Mouse (Mus musculus): ENCODE results near the gene Sept8. TPM values are rescaled to one million over a fixed set of nuclear protein-coding genes. Genes with fewer than 3 reads are reported as not detected.

Sept8 gene
- polyA plus RNA-seq, 1 experiment from 2014 or later: 22.5 TPM

DNA sequence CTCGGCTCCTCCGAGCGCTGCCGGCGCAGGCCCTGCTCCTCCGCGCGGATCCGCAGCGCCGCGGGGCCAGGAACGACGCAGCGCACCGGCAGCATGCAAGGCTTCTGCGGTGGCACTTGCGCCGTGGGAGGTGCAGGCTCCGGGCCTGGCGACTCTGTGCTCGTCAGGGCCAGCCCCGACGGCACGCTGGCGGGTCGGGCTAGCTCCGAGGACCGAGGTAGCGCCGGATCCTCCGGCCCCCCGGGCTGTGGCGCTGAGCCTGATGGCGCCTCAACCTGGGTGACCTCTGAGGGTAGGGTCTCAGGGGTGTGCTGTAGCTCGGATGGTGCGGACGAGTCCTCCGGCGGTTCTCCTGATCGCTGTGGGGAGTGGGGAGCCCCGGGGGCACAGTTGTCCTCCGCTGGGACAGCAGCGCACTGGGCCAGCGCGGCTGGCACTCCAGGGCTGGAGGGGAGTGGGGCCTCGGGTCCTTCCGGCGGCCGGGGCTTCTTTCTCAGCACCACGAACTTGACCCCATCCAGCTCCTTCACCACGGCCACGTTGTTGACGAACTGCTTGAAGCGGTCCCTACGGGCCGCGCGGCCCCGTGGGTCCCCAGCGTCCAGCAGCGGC, 39.8 kb upstream of the Sept8 start:
- peak overlapping the region; percentile 69 for H3K4me2 ChIP-seq (ENCODE audit: low read depth, severe bottlenecking)
- H3K9me3 ChIP-seq (ENCODE audit: control insufficient read depth, low read length): peaks cover 3% of the 10 kb centered on the region; the same call in 1 of the 2 replicates
- ATAC-seq (ENCODE audit: insufficient number of reproducible peaks, low FRiP score, low TSS enrichment, low read depth) (no peak), DNase-seq (ENCODE audit: low spot score) (peak; percentile 59)
- no peak overlapping the region for H3K27ac ChIP-seq (replicated peaks; ENCODE audit: low read depth, low read length)
- H3K4me3 ChIP-seq (ENCODE audit: low read depth, low read length): peak overlapping the region; percentile 42
- peaks cover 43% of the 10 kb centered on the region for H3K27me3 ChIP-seq (ENCODE audit: control insufficient read depth, insufficient read depth, low read length)
- peaks cover 17% of the 10 kb centered on the region for H3K4me1 ChIP-seq (ENCODE audit: control insufficient read depth, insufficient read depth, low read length)
- 2% methylated on average over 62 of the region's 62 CpGs for WGBS
- peak overlapping the region; percentile 7; the same call in 1 of the 2 replicates for H3K9ac ChIP-seq (ENCODE audit: low read length)
- no peaks in the 10 kb centered on the region for H3K36me3 ChIP-seq (ENCODE audit: control insufficient read depth, insufficient read depth, low read length)

DNA sequence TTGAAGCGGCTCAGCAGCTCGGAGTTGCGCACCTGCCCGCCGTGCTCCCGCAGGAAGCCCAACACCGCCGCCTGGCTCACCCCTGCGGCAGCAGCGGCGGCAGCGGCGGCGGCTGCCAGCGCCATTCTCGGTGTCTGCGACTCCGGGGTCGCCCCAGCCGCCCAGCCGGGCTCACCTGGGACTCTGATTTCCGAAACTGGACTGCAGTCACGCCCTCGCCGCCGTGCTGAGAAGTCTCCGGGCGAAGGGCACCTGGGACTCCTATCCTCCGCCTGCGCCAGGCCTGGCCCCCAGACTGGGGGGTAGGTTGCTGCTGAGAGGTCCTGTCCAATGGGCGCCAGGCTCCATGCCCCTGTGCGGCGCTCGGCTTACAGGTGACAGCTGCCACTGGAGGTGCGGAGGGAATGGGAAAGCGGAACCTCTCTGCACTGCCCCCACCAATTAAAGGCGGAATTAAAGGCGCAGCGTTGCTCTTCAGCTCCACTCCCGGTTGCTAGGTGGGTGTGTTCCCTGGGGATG, 39.2 kb upstream of the Sept8 start, which contains the start of the genes Gm9945 and Sowaha:
Gene Gm9945, plus strand, starts transcription at position 384 of the 519 bp plus-strand sequence.
Gene Sowaha, minus strand, starts transcription at position 492 of the 519 bp plus-strand sequence.
- no peak for DNase-seq (ENCODE audit: low spot score)

GRCm38 (mm10) chr11:53481088-53481730, 37.8 kb upstream of the Sept8 start:
- no peak overlapping the region for H3K4me2 ChIP-seq (ENCODE audit: low read depth, severe bottlenecking)
- WGBS: 68% methylated on average over 4 of the region's 4 CpGs
- peaks cover 39% of the 10 kb centered on the region for H3K27me3 ChIP-seq (ENCODE audit: control insufficient read depth, insufficient read depth, low read length)
- no peak overlapping the region for H3K9ac ChIP-seq (ENCODE audit: low read length)
- H3K4me1 ChIP-seq (ENCODE audit: control insufficient read depth, insufficient read depth, low read length): peaks cover 17% of the 10 kb centered on the region
- ATAC-seq (ENCODE audit: insufficient number of reproducible peaks, low FRiP score, low TSS enrichment, low read depth) (no peak), DNase-seq (ENCODE audit: low spot score) (no peak)
- H3K27ac ChIP-seq (replicated peaks; ENCODE audit: low read depth, low read length): no peak overlapping the region
- no peak overlapping the region for H3K4me3 ChIP-seq (ENCODE audit: low read depth, low read length)
- H3K9me3 ChIP-seq (ENCODE audit: control insufficient read depth, low read length): peaks cover 3% of the 10 kb centered on the region; the same call in 1 of the 2 replicates
- H3K36me3 ChIP-seq (ENCODE audit: control insufficient read depth, insufficient read depth, low read length): no peaks in the 10 kb centered on the region

More for the DNA sequence above, 39.2 kb upstream of the Sept8 start, which contains the start of the genes Gm9945 and Sowaha:
- H3K9ac ChIP-seq (ENCODE audit: low read length): peak within 1 kb of the TSS; percentile 7; the same call in 1 of the 2 replicates
- peak within 1 kb of the TSS; percentile 42 for H3K4me3 ChIP-seq (ENCODE audit: low read depth, low read length)
- H3K9me3 ChIP-seq (ENCODE audit: control insufficient read depth, low read length): peaks cover 3% of the 10 kb centered on the region; the same call in 1 of the 2 replicates
- no peak within 1 kb of the TSS for H3K27ac ChIP-seq (replicated peaks; ENCODE audit: low read depth, low read length)
- H3K4me1 ChIP-seq (ENCODE audit: control insufficient read depth, insufficient read depth, low read length): peaks cover 17% of the 10 kb centered on the region
- peaks cover 43% of the 10 kb centered on the region for H3K27me3 ChIP-seq (ENCODE audit: control insufficient read depth, insufficient read depth, low read length)
- WGBS: 6% methylated on average over 38 of the region's 40 CpGs
- ATAC-seq (ENCODE audit: insufficient number of reproducible peaks, low FRiP score, low TSS enrichment, low read depth): no peak
- H3K36me3 ChIP-seq (ENCODE audit: control insufficient read depth, insufficient read depth, low read length): no peaks in the 10 kb centered on the region
- H3K4me2 ChIP-seq (ENCODE audit: low read depth, severe bottlenecking): peak within 1 kb of the TSS; percentile 69

DNA sequence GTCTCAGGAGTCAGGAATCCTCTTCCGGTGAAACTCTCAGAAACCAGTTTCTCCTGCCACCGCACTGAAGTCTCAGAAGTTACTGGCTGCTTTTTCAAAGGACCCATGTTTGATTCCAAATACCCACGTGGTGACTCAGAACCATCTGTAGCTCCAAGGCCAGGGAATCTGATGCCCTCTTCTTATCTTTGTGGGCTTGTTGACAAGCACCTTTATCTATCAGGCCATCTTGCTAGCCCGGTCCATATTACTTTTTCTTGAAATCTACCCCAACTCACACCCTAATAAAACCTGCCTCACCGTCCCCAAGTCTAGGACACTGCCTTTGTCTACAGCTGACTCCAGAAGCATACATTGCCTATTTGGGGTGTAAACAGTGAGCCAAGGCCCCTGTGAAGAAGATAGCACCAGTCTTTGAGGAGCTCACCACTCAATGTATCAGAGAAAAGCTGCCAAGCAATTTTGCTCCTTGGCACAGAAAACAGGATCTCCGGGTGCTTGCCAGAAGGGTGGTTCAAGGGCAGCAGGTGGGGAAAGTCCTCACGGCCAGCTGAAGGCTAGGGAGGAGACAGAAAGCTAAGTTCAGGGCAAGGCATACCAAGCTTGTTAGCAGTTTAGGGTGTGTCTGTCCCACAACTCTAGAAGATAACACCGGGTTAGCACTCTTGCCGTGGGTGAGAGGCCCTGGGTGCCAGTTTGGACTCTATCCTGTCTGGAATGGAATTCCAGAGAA, 35.7 kb upstream of the Sept8 start:
- no peak overlapping the region for H3K27ac ChIP-seq (replicated peaks; ENCODE audit: low read depth, low read length)
- H3K4me3 ChIP-seq (ENCODE audit: low read depth, low read length): no peak overlapping the region
- ATAC-seq (ENCODE audit: insufficient number of reproducible peaks, low FRiP score, low TSS enrichment, low read depth): no peak
- WGBS: 75% methylated on average over 9 of the region's 9 CpGs
- H3K9me3 ChIP-seq (ENCODE audit: control insufficient read depth, low read length): peaks cover 3% of the 10 kb centered on the region; the same call in 1 of the 2 replicates
- H3K36me3 ChIP-seq (ENCODE audit: control insufficient read depth, insufficient read depth, low read length): no peaks in the 10 kb centered on the region
- no peak overlapping the region for H3K4me2 ChIP-seq (ENCODE audit: low read depth, severe bottlenecking)
- peaks cover 35% of the 10 kb centered on the region for H3K27me3 ChIP-seq (ENCODE audit: control insufficient read depth, insufficient read depth, low read length)
- DNase-seq (ENCODE audit: low spot score): no peak
- no peak overlapping the region for H3K9ac ChIP-seq (ENCODE audit: low read length)
- H3K4me1 ChIP-seq (ENCODE audit: control insufficient read depth, insufficient read depth, low read length): peaks cover 23% of the 10 kb centered on the region

GRCm38 (mm10) chr11:53485719-53486118, 33.3 kb upstream of the Sept8 start:
- DNase-seq (ENCODE audit: low spot score) (no peak), ATAC-seq (ENCODE audit: insufficient number of reproducible peaks, low FRiP score, low TSS enrichment, low read depth) (no peak)
- WGBS: 42% methylated on average over 3 of the region's 3 CpGs
- H3K4me3 ChIP-seq (ENCODE audit: low read depth, low read length): no peak overlapping the region
- no peak overlapping the region for H3K27ac ChIP-seq (replicated peaks; ENCODE audit: low read depth, low read length)
- peaks cover 12% of the 10 kb centered on the region for H3K27me3 ChIP-seq (ENCODE audit: control insufficient read depth, insufficient read depth, low read length)
- no peaks in the 10 kb centered on the region for H3K9me3 ChIP-seq (ENCODE audit: control insufficient read depth, low read length)
- no peak overlapping the region for H3K4me2 ChIP-seq (ENCODE audit: low read depth, severe bottlenecking)
- H3K36me3 ChIP-seq (ENCODE audit: control insufficient read depth, insufficient read depth, low read length): no peaks in the 10 kb centered on the region
- no peak overlapping the region for H3K9ac ChIP-seq (ENCODE audit: low read length)
- 0 out of 2 replicates have a peak, but pooled peaks cover 6% of the 10 kb centered on the region for H3K4me1 ChIP-seq (ENCODE audit: control insufficient read depth, insufficient read depth, low read length)

DNA sequence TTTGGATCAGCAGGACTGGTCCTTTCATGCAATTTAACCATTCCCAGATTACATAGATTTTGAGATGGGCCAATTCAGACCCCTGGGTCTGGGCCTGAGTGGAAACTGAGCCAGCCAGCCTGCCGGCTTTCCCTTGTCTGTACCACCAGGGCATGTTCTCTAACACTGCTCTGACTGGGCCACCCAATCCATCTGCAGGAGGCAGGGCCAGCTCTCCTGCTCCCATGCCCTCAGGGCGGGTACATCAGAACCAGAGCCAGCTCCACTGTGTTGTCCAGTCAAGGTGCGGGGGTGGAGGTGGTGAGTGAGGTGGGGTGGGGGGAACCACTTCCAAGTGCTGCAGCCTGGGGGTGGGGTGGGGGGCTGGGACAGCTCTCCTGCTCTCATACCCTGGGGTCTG, 32.7 kb upstream of the Sept8 start:
- ATAC-seq (ENCODE audit: insufficient number of reproducible peaks, low FRiP score, low TSS enrichment, low read depth): no peak
- Histone ChIP-seq H3K27ac (replicated peaks; ENCODE audit: low read depth, low read length) (no peak overlapping the region), H3K4me1 (ENCODE audit: control insufficient read depth, insufficient read depth, low read length) (0 out of 2 replicates have a peak, but pooled peaks cover 6% of the 10 kb centered on the region), H3K4me2 (ENCODE audit: low read depth, severe bottlenecking) (no peak overlapping the region), H3K27me3 (ENCODE audit: control insufficient read depth, insufficient read depth, low read length) (peaks cover 7% of the 10 kb centered on the region), H3K4me3 (ENCODE audit: low read depth, low read length) (no peak overlapping the region), H3K9me3 (ENCODE audit: control insufficient read depth, low read length) (no peaks in the 10 kb centered on the region), H3K36me3 (ENCODE audit: control insufficient read depth, insufficient read depth, low read length) (no peaks in the 10 kb centered on the region), H3K9ac (ENCODE audit: low read length) (no peak overlapping the region)
- 65% methylated on average over 3 of the region's 3 CpGs for WGBS
- no peak for DNase-seq (ENCODE audit: low spot score)

DNA sequence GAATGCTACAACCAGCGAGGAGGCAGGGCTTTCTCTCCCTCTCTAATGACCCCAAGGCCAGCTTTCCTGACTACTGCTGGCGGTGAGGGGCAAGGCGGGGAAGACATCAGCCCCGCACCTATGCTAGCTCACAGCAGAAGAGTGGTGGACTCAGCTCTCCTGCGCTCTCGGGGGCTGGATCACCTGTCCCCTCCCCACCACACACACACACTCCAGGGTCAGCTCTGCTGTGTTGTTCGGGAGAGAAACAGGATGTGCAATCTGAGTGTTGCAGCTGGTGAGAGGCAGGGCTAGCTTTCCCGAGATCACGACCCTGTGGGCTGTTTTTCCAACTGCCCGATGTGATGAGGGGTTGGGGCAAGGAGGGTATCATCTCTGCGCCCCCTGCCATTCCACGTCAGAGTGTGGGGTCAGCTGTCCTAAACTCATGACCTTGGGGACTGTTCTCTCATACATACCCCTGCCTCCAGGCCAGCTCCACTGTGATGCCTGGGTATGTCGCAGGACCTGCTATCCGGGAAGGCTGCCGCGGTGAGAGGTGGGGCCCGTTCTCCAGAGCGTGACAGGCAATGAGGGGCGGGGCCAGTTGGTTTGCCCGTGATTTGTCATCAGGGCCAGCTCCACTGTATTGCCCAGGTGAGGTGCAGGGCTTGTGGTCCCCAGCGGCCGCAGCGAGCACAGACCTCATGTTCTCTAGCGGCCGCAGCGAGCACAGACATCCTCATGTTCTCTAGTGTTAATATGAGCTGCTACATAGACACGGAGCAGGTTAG, 32.0 kb upstream of the Sept8 start:
- Histone ChIP-seq H3K9me3 (ENCODE audit: control insufficient read depth, low read length) (no peaks in the 10 kb centered on the region), H3K9ac (ENCODE audit: low read length) (peak overlapping the region; percentile 19; the same call in 1 of the 2 replicates), H3K4me2 (ENCODE audit: low read depth, severe bottlenecking) (peak overlapping the region; percentile 51), H3K4me3 (ENCODE audit: low read depth, low read length) (peak overlapping the region; percentile 19), H3K36me3 (ENCODE audit: control insufficient read depth, insufficient read depth, low read length) (no peaks in the 10 kb centered on the region), H3K27ac (replicated peaks; ENCODE audit: low read depth, low read length) (no peak overlapping the region), H3K4me1 (ENCODE audit: control insufficient read depth, insufficient read depth, low read length) (0 out of 2 replicates have a peak, but pooled peaks cover 6% of the 10 kb centered on the region), H3K27me3 (ENCODE audit: control insufficient read depth, insufficient read depth, low read length) (peaks cover 5% of the 10 kb centered on the region; the same call in 1 of the 2 replicates)
- 8% methylated on average over 27 of the region's 27 CpGs for WGBS
- DNase-seq (ENCODE audit: low spot score) (peak; percentile 57), ATAC-seq (ENCODE audit: insufficient number of reproducible peaks, low FRiP score, low TSS enrichment, low read depth) (peak; percentile 47; the same call in 1 of the 2 replicates)
